Mouse (Mus musculus) intestine, embryonic 14.5 days (tissue): ENCODE data around the gene Capn11. TPM values are rescaled to one million over a fixed set of nuclear protein-coding genes. Genes with fewer than 3 reads are reported as not detected.
A peak's percentile ranks its signal among the peaks of the same experiment; 100 is the strongest.

Experiments
- ATAC-seq: fragments of 200-750 bp; cut with Nextera tagmentation; replicated peaks from 2 replicates; pipeline ENCODE4 v1.8.0; 2017; ENCODE audit warnings: low read depth, moderate number of reproducible peaks, moderate TSS enrichment, moderate library complexity; ENCODE audit not compliant: low FRiP score, low TSS enrichment
- DNase-seq: peaks from one replicate; pipeline ENCODE4 v3.0.0-alpha.2; 2018; ENCODE audit warnings: low spot score
- H3K27ac ChIP-seq: fragments of 300-500 bp; sonication (generic); 2 replicates; pipeline ENCODE4 v1.5.1; 2014; ENCODE audit warnings: low read depth, mild to moderate bottlenecking, control low read depth
- H3K27me3 ChIP-seq: fragments of 300-500 bp; sonication (generic); replicated peaks from 2 replicates; pipeline ENCODE4 v1.6.1; 2014; ENCODE audit warnings: low read length, control low read depth; ENCODE audit not compliant: control insufficient read depth, insufficient read depth
- H3K36me3 ChIP-seq: fragments of 300-500 bp; sonication (generic); 2 replicates; pipeline ENCODE4 v1.6.1; 2014; ENCODE audit warnings: low read length, control low read depth; ENCODE audit not compliant: control insufficient read depth, insufficient read depth
- H3K4me1 ChIP-seq: fragments of 300-500 bp; sonication (generic); replicated peaks from 2 replicates; pipeline ENCODE4 v1.6.1; 2014; ENCODE audit warnings: low read length, control low read depth, mixed read lengths; ENCODE audit not compliant: control insufficient read depth, insufficient read depth
- H3K4me2 ChIP-seq: fragments of 300-500 bp; sonication (generic); 2 replicates; pipeline ENCODE4 v1.6.1; 2014; ENCODE audit warnings: low read length
- H3K4me3 ChIP-seq: fragments of 300-500 bp; sonication (generic); 2 replicates; pipeline ENCODE4 v1.5.1; 2014; ENCODE audit warnings: low read depth, low read length, control low read depth, mixed read lengths
- H3K9ac ChIP-seq: fragments of 300-500 bp; sonication (generic); 2 replicates; pipeline ENCODE4 v1.6.1; 2014; ENCODE audit warnings: mild to moderate bottlenecking, low read length
- H3K9me3 ChIP-seq: fragments of 300-500 bp; sonication (generic); 2 replicates; pipeline ENCODE4 v1.6.1; 2016; ENCODE audit warnings: low read length, control low read depth; ENCODE audit not compliant: control insufficient read depth
- WGBS: fragments of 180-500 bp; shearing (Covaris S2); extraction: QIAGEN DNeasy Blood & Tissue Kit; methylation state at CpG from one replicate; pipeline ENCODE4 v1.1.7; 2014; 5-methylcytosine and 5-hydroxymethylcytosine counted together
- polyA plus RNA-seq: library from polyadenylated mRNA; unstranded; fragments of >200 nt; fragmentation: Nextera tagmentation; extraction: Ambion mirVana; gene quantifications from 2 replicates; pipeline ENCODE4 v1.2.1, GENCODE M21; 2014

Gene Capn11
- polyA plus RNA-seq, 1 experiment from 2014 or later: not detected

GRCm38 (mm10) chr17:45644185-45644584 is 14.9 kb downstream of the Capn11 start:
- WGBS: 91% methylated on average over 4 of the region's 4 CpGs
- H3K4me3 ChIP-seq: no peak overlapping the region

GRCm38 (mm10) chr17:45642701-45643100 is 16.4 kb downstream of the Capn11 start:
- Histone ChIP-seq H3K27ac (no peak overlapping the region), H3K4me2 (no peak overlapping the region), H3K9ac (no peak overlapping the region), H3K4me1 (no peaks in the 10 kb centered on the region), H3K27me3 (no peaks in the 10 kb centered on the region), H3K9me3 (no peaks in the 10 kb centered on the region), H3K4me3 (no peak overlapping the region), H3K36me3 (no peaks in the 10 kb centered on the region)
- 0 out of 2 replicates have a peak, but pooled peaks have one; percentile 15 for ATAC-seq
- 25% methylated on average over 12 of the region's 12 CpGs for WGBS
- peak; percentile 84 for DNase-seq

More at GRCm38 (mm10) chr17:45644185-45644584, 14.9 kb downstream of the Capn11 start:
- H3K27me3 ChIP-seq: no peaks in the 10 kb centered on the region
- H3K36me3 ChIP-seq: no peaks in the 10 kb centered on the region
- no peaks in the 10 kb centered on the region for H3K4me1 ChIP-seq
- H3K9ac ChIP-seq: no peak overlapping the region
- no peak overlapping the region for H3K4me2 ChIP-seq
- no peaks in the 10 kb centered on the region for H3K9me3 ChIP-seq
- ATAC-seq: no peak
- DNase-seq: no peak
- H3K27ac ChIP-seq: no peak overlapping the region

- WGBS: 83% methylated on average over 8 of the region's 8 CpGs
- Histone ChIP-seq H3K4me3 (no peak overlapping the region), H3K4me1 (no peaks in the 10 kb centered on the region), H3K36me3 (no peaks in the 10 kb centered on the region), H3K9ac (no peak overlapping the region), H3K27me3 (no peaks in the 10 kb centered on the region), H3K4me2 (no peak overlapping the region), H3K27ac (no peak overlapping the region), H3K9me3 (no peaks in the 10 kb centered on the region)
- ATAC-seq: no peak
- no peak for DNase-seq
Measured at GRCm38 (mm10) chr17:45641981-45642380, 17.1 kb downstream of the Capn11 start.

GRCm38 (mm10) chr17:45638596-45639295 is 20.4 kb downstream of the Capn11 start:
- Histone ChIP-seq H3K9me3 (no peaks in the 10 kb centered on the region), H3K27ac (no peak overlapping the region), H3K36me3 (no peaks in the 10 kb centered on the region), H3K4me1 (no peaks in the 10 kb centered on the region), H3K4me2 (no peak overlapping the region), H3K9ac (no peak overlapping the region), H3K27me3 (no peaks in the 10 kb centered on the region), H3K4me3 (no peak overlapping the region)
- 78% methylated on average over 16 of the region's 16 CpGs for WGBS
- DNase-seq (no peak), ATAC-seq (no peak)

- no peak overlapping the region for H3K4me2 ChIP-seq
- WGBS: 77% methylated on average over 5 of the region's 5 CpGs
- H3K4me3 ChIP-seq: no peak overlapping the region
- no peaks in the 10 kb centered on the region for H3K9me3 ChIP-seq
- H3K4me1 ChIP-seq: peaks cover 16% of the 10 kb centered on the region
- H3K27me3 ChIP-seq: no peaks in the 10 kb centered on the region
- no peak for DNase-seq
- H3K27ac ChIP-seq: no peak overlapping the region
- H3K36me3 ChIP-seq: no peaks in the 10 kb centered on the region
- no peak overlapping the region for H3K9ac ChIP-seq
- ATAC-seq: no peak
Measured at GRCm38 (mm10) chr17:45634033-45634432, 25.1 kb downstream of the Capn11 start.

- Histone ChIP-seq H3K4me1 (peaks cover 16% of the 10 kb centered on the region), H3K27ac (no peak overlapping the region), H3K4me2 (no peak overlapping the region), H3K36me3 (no peaks in the 10 kb centered on the region), H3K27me3 (no peaks in the 10 kb centered on the region), H3K4me3 (no peak overlapping the region), H3K9me3 (no peaks in the 10 kb centered on the region), H3K9ac (no peak overlapping the region)
- ATAC-seq (no peak), DNase-seq (no peak)
- WGBS: 78% methylated on average over 6 of the region's 6 CpGs
Measured at GRCm38 (mm10) chr17:45631940-45632339, 27.2 kb downstream of the Capn11 start.

GRCm38 (mm10) chr17:45630992-45631391 is 28.1 kb downstream of the Capn11 start:
- H3K4me3 ChIP-seq: no peak overlapping the region
- H3K27me3 ChIP-seq: no peaks in the 10 kb centered on the region
- no peak overlapping the region; the same call in 1 of the 2 replicates for H3K4me2 ChIP-seq
- H3K9me3 ChIP-seq: no peaks in the 10 kb centered on the region
- no peak overlapping the region for H3K9ac ChIP-seq
- DNase-seq: no peak
- ATAC-seq: no peak
- peaks cover 19% of the 10 kb centered on the region for H3K4me1 ChIP-seq
- 56% methylated on average over 3 of the region's 3 CpGs for WGBS
- no peak overlapping the region for H3K27ac ChIP-seq
- H3K36me3 ChIP-seq: no peaks in the 10 kb centered on the region

- Histone ChIP-seq H3K4me3 (peak overlapping the region; percentile 38), H3K4me2 (peak overlapping the region; percentile 79), H3K27ac (peak overlapping the region; percentile 73; the same call in 1 of the 2 replicates), H3K9ac (peak overlapping the region; percentile 48), H3K27me3 (no peaks in the 10 kb centered on the region), H3K36me3 (no peaks in the 10 kb centered on the region), H3K9me3 (no peaks in the 10 kb centered on the region), H3K4me1 (peaks cover 20% of the 10 kb centered on the region)
- ATAC-seq (peak; percentile 62), DNase-seq (peak; percentile 75)
- 3% methylated on average over 34 of the region's 34 CpGs for WGBS
Measured at GRCm38 (mm10) chr17:45629861-45630694, 29.0 kb downstream of the Capn11 start.
